Mouse (Mus musculus) fat pad, adult 2 months (tissue): Measurements from ENCODE around the gene Idh2.

Experiments used
- DNase-seq: peaks from one replicate; pipeline ENCODE4 v3.0.0-alpha.2; 2011; ENCODE audit warnings: low read depth, low spot score; ENCODE audit errors: extremely low read depth

Idh2 gene

GRCm38 (mm10) chr7:80123672-80124071 lies 8.5 kb upstream of the Idh2 start:
- no peak for DNase-seq

DNA sequence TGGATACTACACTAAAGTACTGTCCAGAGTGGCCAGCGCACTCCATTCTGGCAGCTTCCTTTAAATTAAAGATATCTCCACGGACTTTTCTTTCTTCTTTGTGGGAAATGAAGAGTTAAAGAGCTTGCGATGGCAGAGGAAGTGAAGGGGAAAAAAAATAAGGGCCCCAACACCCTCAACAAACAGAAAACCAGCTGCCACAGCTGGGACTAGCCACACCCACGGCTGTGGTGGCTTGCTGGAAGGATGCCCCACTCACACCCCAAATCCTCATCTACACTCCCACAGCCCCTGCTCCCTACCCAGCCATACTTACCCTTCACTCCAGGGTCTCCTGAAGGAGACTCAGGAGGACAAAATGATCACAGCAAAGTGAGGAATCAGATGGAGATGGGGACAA lies 7.9 kb upstream of the Idh2 start:
- no peak for DNase-seq

GRCm38 (mm10) chr7:80121083-80121482 lies 5.9 kb upstream of the Idh2 start:
- no peak for DNase-seq

DNA sequence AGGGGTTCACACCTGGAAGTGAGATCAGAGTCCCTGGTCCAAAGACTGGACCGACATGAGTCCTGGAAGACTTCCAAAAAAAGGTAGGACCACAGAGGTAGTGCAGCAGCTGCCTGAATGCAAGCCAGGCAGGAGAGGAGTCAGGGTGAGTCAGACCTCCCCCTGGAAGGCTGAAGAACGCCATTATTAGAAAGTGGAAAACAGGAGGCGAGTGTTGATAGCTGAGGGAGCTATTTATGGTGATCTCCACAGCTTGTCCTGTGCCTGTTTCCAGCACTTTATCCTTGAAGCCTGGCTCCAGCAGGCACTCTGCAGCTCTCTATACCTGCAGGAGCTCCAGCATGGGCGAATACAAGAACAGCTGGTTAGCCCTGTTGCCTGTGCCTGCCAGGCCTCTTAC lies 4.0 kb upstream of the Idh2 start:
- DNase-seq, result no peak

GRCm38 (mm10) chr7:80116158-80116557 lies 966 bp upstream of the Idh2 start:
- no peak for DNase-seq

GRCm38 (mm10) chr7:80114451-80115223 lies 555 bp downstream of the Idh2 start:
- no peak for DNase-seq

DNA sequence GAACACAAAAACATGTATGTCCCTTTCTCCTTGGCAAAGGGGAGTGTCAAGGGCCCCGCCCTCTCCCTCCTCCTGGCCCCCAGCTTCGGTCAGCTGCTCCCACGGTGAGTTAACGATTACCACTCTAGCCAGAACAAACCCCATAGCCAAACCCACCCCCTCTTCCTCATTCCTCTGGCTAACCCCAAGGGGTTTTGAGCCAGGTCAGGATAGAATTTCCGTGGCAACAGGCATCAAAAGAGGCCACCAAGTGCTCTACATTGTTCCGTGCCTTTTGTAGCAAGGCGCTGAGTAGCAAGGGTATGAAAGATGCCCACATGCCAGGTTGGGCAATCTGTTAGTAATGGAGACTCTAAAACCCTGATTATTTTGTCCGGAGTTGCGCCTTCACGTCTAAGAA lies 1.2 kb downstream of the Idh2 start:
- no peak for DNase-seq

DNA sequence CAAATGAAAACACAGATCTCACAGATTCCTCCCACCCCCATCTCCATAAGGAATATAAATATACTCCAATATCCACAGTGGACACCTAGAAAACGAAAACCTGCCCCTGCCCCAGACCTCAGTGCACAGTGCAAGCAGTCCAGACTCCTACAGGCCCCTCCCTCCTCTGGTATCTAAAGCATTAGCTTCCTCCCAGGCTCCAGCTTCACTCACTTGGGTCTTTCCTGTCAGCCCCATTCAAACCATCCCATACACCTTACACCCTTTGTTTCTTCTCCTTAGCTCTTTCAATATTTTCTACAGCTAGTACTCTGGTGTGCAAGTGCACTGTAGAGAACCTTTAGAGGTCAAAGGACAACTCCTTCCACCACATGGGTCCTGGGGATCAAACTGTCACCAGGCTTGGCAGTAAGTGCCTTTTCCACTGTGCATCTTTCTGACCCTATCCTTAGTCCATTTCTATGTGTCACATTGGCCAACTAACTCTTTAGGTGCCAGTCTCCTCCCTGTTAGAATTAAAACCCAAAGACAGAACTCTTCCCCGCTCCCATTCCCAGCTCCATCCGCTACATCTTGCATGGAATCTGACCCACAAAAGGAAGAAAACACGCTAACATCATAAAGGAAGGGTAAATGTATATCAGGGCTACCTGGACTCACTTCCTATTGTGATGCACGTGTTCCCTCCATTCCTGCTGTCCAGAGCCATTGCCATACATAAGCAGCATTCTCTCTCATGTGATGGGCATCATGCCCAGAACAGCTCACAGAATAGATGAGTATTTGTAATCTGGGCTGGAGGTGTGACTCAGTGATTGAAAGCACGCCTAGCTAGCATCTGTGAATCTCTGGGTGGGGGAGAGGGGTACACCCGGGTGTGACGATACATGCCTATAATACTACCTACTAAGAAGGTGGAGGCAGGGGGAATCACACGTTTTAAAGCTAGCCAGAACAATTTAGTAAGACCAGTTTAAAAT lies 3.8 kb downstream of the Idh2 start:
- no peak for DNase-seq

- no peak for DNase-seq
These were observed 8.8 kb downstream of the Idh2 start for GRCm38 (mm10) chr7:80106441-80106840.

GRCm38 (mm10) chr7:80105637-80106390 lies 9.4 kb downstream of the Idh2 start:
- DNase-seq, result no peak

DNA sequence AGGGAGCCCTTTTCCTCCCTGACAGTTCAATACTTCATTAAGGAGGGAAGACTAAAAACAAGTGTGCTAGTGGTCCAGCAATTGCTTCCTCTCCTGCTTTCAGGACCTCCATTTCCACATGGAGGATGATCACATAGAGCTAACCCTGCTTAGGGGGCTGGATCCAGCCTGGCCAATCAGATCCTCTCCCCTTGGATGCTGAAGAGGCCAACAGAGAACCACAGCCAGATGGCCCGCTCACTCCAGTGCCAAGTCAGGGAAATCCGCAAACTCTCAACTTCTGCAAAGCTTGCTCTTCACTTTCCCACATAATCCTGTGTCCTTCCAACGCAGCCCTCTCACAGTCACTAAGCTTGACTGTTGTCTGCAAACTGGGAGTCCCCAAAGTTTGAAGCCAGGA lies 11.9 kb downstream of the Idh2 start:
- no peak for DNase-seq

- peak; percentile 79 for DNase-seq
These were observed 16.7 kb downstream of the Idh2 start for GRCm38 (mm10) chr7:80098389-80098976.

DNA sequence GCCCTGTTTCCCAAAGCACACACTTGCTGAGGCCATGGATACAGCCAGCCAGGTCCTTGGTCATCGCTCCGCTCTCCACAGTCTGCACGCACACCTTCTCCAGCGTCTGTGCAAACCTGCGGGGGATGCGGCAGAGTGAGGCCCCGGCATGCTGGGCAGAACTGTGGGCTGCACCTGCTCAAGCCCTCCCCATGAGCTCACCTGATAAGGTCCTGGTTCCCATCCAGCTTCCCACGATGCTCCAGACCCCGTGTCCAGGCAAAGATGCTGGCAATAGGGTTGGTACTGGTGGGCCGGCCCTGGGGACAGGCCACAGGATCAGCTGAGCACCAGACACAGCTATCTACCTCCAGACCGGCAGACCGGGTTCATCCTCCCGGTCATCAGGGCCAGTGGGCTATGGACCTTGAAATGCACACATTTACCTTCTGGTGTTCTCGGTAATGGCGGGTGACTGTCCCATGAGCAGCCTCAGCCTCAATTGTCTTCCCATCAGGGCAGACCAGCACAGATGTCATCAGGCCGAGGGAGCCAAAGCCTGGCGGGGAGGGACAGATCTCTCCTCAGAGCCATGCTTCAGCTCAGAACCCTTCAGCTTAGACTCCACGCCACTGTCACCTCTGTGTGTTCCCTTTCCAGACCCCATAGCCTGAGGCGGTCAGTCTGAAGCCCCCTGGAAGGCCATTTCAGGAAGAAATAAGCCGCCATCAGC lies 19.4 kb downstream of the Idh2 start:
- no peak for DNase-seq

DNA sequence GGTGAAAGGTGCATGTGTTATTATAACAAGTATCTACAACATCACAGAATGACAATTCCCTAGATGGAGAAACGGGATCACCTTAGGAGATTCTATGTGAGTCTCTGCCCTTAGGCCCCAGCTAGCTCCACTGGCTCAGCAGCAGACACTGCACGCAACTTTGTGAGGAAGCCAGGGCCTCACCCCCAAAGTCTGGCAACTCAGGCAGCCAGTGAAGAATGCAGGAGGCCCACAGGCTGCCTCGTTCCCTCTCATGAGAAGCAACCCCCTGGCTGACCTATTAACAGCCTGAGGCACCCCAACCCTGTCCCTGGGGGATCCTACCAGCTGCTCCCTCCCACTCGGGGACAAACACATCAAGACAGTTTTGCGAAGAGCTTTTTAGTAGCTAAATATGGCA lies 20.7 kb downstream of the Idh2 start:
- DNase-seq, result no peak

GRCm38 (mm10) chr7:80092351-80093046 lies 22.7 kb downstream of the Idh2 start:
- DNase-seq, result no peak

- no peak for DNase-seq
These were observed 23.4 kb downstream of the Idh2 start for GRCm38 (mm10) chr7:80091866-80092210.

DNA sequence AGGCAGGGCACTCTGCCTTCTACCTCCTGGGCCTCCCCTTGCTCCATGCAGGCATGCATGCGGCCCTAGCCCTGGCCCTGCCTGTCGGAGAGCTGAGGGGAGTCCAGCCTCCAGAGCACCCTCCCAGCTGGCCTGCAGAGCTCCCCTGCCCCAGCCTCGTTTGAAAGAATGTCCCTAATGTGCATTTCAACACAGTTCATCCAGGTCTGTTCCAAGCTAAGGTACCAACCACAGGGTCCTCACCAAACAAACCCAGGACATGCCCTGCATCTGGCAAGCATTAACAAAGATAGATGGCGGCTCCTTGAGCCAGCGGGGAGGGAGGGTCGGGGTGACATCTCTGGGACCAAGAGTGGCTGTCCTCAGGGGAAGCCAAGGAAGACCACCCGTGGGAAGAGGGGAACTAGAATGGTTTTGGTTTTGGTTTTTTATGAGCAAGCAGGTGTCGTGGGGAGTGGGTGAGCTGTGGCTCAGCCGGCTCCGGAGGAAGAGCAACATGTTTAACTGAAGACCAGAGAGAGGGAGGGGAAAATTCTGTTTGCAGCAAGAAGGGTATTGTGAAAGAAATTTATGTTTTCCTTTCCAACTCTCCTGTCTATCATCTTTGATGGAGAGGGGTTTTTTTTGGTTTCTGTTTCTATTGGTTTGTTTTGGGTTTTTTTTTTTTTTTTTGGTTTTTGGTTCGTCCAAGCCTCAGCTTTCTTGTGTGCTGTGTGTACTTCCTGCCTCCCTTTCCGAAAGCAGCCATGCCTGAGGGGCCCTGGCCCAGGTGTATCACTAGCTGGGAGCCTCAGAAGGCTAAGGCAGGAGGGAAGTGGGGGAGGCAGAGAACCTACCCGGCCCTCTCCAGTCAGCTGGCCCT lies 24.0 kb downstream of the Idh2 start:
- no peak for DNase-seq

- no peak for DNase-seq
These were observed 24.8 kb downstream of the Idh2 start for GRCm38 (mm10) chr7:80090191-80091003.
